Mouse (Mus musculus): ENCODE results near the gene Mettl7a2. TPM values are rescaled to one million over a fixed set of nuclear protein-coding genes. Genes with fewer than 3 reads are reported as not detected.

Gene Mettl7a2
- polyA plus RNA-seq, 1 experiment from 2014 or later: not detected

DNA sequence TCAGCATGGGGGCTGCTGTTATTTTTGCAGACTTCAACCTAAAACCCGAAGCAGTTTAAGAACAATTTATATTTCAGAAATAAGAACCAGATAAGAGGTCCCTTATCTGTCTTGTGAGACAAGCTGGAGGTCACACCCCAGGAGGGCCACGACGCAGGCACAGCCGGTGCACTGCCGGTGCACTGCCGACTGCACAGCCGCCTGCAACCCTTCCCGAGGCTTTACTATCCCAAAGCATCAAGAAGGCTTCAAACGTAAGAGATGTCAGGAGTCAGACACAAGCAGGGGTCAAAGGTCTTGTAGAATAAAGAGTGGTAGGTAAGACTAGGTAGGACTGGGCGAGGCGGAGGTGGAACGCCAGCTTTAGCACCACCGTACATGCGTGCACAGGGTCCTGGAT lies 49.3 kb downstream of the Mettl7a2 start:
- Histone ChIP-seq H3K4me2 (ENCODE audit: low read depth, low read length) (no peak overlapping the region), H3K9me3 (replicated peaks; ENCODE audit: control insufficient read depth, low read length) (no peaks in the 10 kb centered on the region), H3K27me3 (ENCODE audit: control insufficient read depth, insufficient read depth, low read length) (no peaks in the 10 kb centered on the region), H3K4me1 (ENCODE audit: control insufficient read depth, insufficient read depth, low read length) (no peaks in the 10 kb centered on the region), H3K9ac (ENCODE audit: low read length) (no peak overlapping the region), H3K4me3 (replicated peaks; ENCODE audit: low read length) (no peak overlapping the region), H3K27ac (ENCODE audit: low read length) (no peak overlapping the region), H3K36me3 (ENCODE audit: control insufficient read depth, insufficient read depth, low read length) (peaks cover 19% of the 10 kb centered on the region; the same call in 1 of the 2 replicates)
- ATAC-seq (ENCODE audit: insufficient read depth, low FRiP score): no peak
- WGBS: 80% methylated on average over 14 of the region's 14 CpGs

DNA sequence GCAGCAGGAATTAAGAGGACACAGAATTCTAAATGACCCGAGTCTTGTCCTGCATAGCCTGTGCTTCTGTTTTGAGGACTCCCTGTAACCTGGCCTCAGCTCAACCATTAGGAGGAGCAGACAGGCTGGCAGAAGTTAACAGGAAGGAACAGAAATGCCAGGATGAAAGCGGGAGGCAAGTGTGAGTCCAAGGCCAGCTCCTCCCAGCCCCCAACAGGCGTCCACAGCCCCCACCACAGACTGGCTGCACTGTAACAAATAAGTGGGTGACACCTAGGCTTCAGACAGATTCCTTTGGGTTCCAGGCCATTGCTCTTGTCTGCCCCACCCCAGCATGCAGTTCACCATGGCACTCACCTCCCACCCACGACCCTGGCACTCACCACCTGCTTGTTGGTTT lies 49.8 kb downstream of the Mettl7a2 start:
- Histone ChIP-seq H3K4me3 (replicated peaks; ENCODE audit: low read length) (no peak overlapping the region), H3K36me3 (ENCODE audit: control insufficient read depth, insufficient read depth, low read length) (peaks cover 19% of the 10 kb centered on the region; the same call in 1 of the 2 replicates)
- WGBS: 80% methylated on average over 4 of the region's 4 CpGs

GRCm38 (mm10) chr15:100403318-100404000 lies 50.5 kb downstream of the Mettl7a2 start:
- no peaks in the 10 kb centered on the region for H3K4me1 ChIP-seq (ENCODE audit: control insufficient read depth, insufficient read depth, low read length)
- WGBS: 82% methylated on average over 16 of the region's 16 CpGs
- H3K9ac ChIP-seq (ENCODE audit: low read length): no peak overlapping the region
- no peak overlapping the region for H3K4me3 ChIP-seq (replicated peaks; ENCODE audit: low read length)
- H3K27me3 ChIP-seq (ENCODE audit: control insufficient read depth, insufficient read depth, low read length): no peaks in the 10 kb centered on the region
- H3K36me3 ChIP-seq (ENCODE audit: control insufficient read depth, insufficient read depth, low read length): peaks cover 19% of the 10 kb centered on the region; the same call in 1 of the 2 replicates
- no peak overlapping the region for H3K4me2 ChIP-seq (ENCODE audit: low read depth, low read length)
- H3K27ac ChIP-seq (ENCODE audit: low read length): no peak overlapping the region
- 0 out of 2 replicates have a peak, but pooled peaks have one; percentile 11 for ATAC-seq (ENCODE audit: insufficient read depth, low FRiP score)
- H3K9me3 ChIP-seq (replicated peaks; ENCODE audit: control insufficient read depth, low read length): no peaks in the 10 kb centered on the region

More for the DNA sequence above, 49.8 kb downstream of the Mettl7a2 start:
- Histone ChIP-seq H3K9me3 (replicated peaks; ENCODE audit: control insufficient read depth, low read length) (no peaks in the 10 kb centered on the region), H3K9ac (ENCODE audit: low read length) (no peak overlapping the region), H3K4me2 (ENCODE audit: low read depth, low read length) (no peak overlapping the region), H3K27ac (ENCODE audit: low read length) (no peak overlapping the region), H3K4me1 (ENCODE audit: control insufficient read depth, insufficient read depth, low read length) (no peaks in the 10 kb centered on the region), H3K27me3 (ENCODE audit: control insufficient read depth, insufficient read depth, low read length) (no peaks in the 10 kb centered on the region)
- no peak for ATAC-seq (ENCODE audit: insufficient read depth, low FRiP score)

DNA sequence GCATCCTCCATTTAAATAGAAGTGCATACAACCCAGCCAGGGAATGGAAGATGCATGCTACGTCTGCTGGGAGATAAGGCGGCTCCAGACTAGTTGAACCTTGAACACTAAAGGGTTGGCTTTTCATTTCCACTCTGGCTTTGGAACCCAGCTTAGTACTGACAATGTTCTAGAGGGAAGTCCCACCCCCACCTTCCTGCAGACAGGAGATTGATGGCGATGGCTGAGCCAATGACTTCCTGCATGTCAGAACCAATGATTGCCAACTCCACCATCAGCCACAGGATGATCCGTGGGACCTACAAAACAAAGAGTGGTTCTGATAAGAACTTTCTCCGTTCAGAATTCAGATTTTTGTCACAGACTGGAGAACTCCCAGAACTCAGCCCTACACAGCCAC lies 53.1 kb downstream of the Mettl7a2 start:
- ATAC-seq (ENCODE audit: insufficient read depth, low FRiP score): no peak
- H3K27ac ChIP-seq (ENCODE audit: low read length): no peak overlapping the region
- 70% methylated on average over 5 of the region's 5 CpGs for WGBS

DNA sequence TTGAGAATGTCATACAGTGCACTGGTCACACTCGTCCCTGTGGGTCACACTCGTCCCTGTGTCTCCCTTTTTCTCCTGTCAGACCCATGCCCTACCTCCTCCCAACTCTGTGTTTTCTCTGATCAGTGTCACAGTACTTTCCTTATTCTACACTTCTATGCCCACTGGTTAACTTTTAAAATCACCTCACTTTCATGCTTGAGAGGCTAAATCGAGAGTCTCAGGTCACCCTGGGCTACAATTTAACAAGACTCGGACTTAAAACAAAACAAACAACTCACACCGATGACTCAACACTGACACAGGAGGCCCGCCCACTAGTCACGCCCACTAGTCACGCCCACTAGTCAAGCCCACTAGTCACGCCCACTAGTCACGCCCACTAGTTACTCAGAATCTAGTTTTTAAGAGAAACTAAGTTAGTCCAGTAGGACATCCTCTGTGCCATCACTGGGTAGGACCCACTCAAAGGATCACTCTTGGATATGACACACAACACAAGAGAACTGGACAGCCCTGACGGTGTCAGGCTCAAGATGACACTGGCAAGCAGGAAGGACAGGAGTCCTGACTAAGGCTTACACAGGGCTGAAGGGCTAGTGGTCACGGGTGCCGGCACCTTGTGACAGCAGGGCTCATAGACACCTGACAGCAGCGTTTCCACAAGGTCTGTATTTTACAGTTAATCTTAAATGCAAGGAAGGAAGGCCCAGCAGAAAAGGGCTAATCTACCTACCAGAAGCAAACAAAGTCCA lies 58.1 kb downstream of the Mettl7a2 start:
- H3K36me3 ChIP-seq (ENCODE audit: control insufficient read depth, insufficient read depth, low read length): no peaks in the 10 kb centered on the region
- ATAC-seq (ENCODE audit: insufficient read depth, low FRiP score): peak; percentile 69; the same call in 1 of the 2 replicates
- WGBS: 51% methylated on average over 14 of the region's 14 CpGs

More for the DNA sequence above, 53.1 kb downstream of the Mettl7a2 start:
- H3K36me3 ChIP-seq (ENCODE audit: control insufficient read depth, insufficient read depth, low read length): peaks cover 3% of the 10 kb centered on the region; the same call in 1 of the 2 replicates
- peaks cover under 1% of the 10 kb centered on the region; the same call in 1 of the 2 replicates for H3K4me1 ChIP-seq (ENCODE audit: control insufficient read depth, insufficient read depth, low read length)
- no peaks in the 10 kb centered on the region for H3K9me3 ChIP-seq (replicated peaks; ENCODE audit: control insufficient read depth, low read length)
- no peak overlapping the region for H3K4me2 ChIP-seq (ENCODE audit: low read depth, low read length)
- no peak overlapping the region for H3K4me3 ChIP-seq (replicated peaks; ENCODE audit: low read length)
- H3K9ac ChIP-seq (ENCODE audit: low read length): no peak overlapping the region
- H3K27me3 ChIP-seq (ENCODE audit: control insufficient read depth, insufficient read depth, low read length): no peaks in the 10 kb centered on the region

More for the DNA sequence above, 58.1 kb downstream of the Mettl7a2 start:
- Histone ChIP-seq H3K27me3 (ENCODE audit: control insufficient read depth, insufficient read depth, low read length) (no peaks in the 10 kb centered on the region), H3K4me1 (ENCODE audit: control insufficient read depth, insufficient read depth, low read length) (peaks cover 7% of the 10 kb centered on the region; the same call in 1 of the 2 replicates), H3K4me2 (ENCODE audit: low read depth, low read length) (no peak overlapping the region), H3K9me3 (replicated peaks; ENCODE audit: control insufficient read depth, low read length) (no peaks in the 10 kb centered on the region), H3K27ac (ENCODE audit: low read length) (peak overlapping the region; percentile 26; the same call in 1 of the 2 replicates), H3K4me3 (replicated peaks; ENCODE audit: low read length) (no peak overlapping the region), H3K9ac (ENCODE audit: low read length) (no peak overlapping the region)

Other genes starting within 250 kb of the Mettl7a2 start
- 34.0 and 40.4 TPM in 2 replicates for gene Atf1, start 125.4 kb upstream of the Mettl7a2 start, polyA plus RNA-seq (2015; fragmentation: Nextera tagmentation; extraction: Ambion mirVana)
- gene Tmprss12, start 72.4 kb upstream of the Mettl7a2 start, polyA plus RNA-seq (2015; fragmentation: Nextera tagmentation; extraction: Ambion mirVana): 0.30 and 0.49 TPM in 2 replicates
- gene Mettl7a1, start 49.1 kb upstream of the Mettl7a2 start, polyA plus RNA-seq (2015; fragmentation: Nextera tagmentation; extraction: Ambion mirVana): 9.8 and 10.9 TPM in 2 replicates
- gene Mettl7a3, start 18.3 kb upstream of the Mettl7a2 start, polyA plus RNA-seq (2015; fragmentation: Nextera tagmentation; extraction: Ambion mirVana): not detected in 2 replicates
- 0.09 TPM in 1 of 2 replicates, not detected in the other for gene Methig1, start 51 bp upstream of the Mettl7a2 start, polyA plus RNA-seq (2015; fragmentation: Nextera tagmentation; extraction: Ambion mirVana)
- not detected in 2 replicates for gene Higd1c, start 11.3 kb downstream of the Mettl7a2 start, polyA plus RNA-seq (2015; fragmentation: Nextera tagmentation; extraction: Ambion mirVana)
- 0.13 TPM in 1 of 2 replicates, not detected in the other for gene Gm5475, start 68.9 kb downstream of the Mettl7a2 start, polyA plus RNA-seq (2015; fragmentation: Nextera tagmentation; extraction: Ambion mirVana)
- gene Slc11a2, start 71.9 kb downstream of the Mettl7a2 start, polyA plus RNA-seq (2015; fragmentation: Nextera tagmentation; extraction: Ambion mirVana): 27.0 and 28.3 TPM in 2 replicates
- gene Letmd1, start 115.8 kb downstream of the Mettl7a2 start, polyA plus RNA-seq (2015; fragmentation: Nextera tagmentation; extraction: Ambion mirVana): 25.8 and 26.7 TPM in 2 replicates
- gene Csrnp2, start 142.3 kb downstream of the Mettl7a2 start, polyA plus RNA-seq (2015; fragmentation: Nextera tagmentation; extraction: Ambion mirVana): 6.7 and 7.3 TPM in 2 replicates
- gene Tfcp2, start 198.8 kb downstream of the Mettl7a2 start, polyA plus RNA-seq (2015; fragmentation: Nextera tagmentation; extraction: Ambion mirVana): 20.0 and 21.3 TPM in 2 replicates
- 3.5 and 5.3 TPM in 2 replicates for gene Pou6f1, start 246.8 kb downstream of the Mettl7a2 start, polyA plus RNA-seq (2015; fragmentation: Nextera tagmentation; extraction: Ambion mirVana)